Mouse (Mus musculus): ENCODE results near the gene Pax3. TPM values are rescaled to one million over a fixed set of nuclear protein-coding genes. Genes with fewer than 3 reads are reported as not detected.
A peak's percentile ranks its signal among the peaks of the same experiment; 100 is the strongest.

Gene Pax3
- polyA plus RNA-seq, 1 experiment = 10.6 TPM

DNA sequence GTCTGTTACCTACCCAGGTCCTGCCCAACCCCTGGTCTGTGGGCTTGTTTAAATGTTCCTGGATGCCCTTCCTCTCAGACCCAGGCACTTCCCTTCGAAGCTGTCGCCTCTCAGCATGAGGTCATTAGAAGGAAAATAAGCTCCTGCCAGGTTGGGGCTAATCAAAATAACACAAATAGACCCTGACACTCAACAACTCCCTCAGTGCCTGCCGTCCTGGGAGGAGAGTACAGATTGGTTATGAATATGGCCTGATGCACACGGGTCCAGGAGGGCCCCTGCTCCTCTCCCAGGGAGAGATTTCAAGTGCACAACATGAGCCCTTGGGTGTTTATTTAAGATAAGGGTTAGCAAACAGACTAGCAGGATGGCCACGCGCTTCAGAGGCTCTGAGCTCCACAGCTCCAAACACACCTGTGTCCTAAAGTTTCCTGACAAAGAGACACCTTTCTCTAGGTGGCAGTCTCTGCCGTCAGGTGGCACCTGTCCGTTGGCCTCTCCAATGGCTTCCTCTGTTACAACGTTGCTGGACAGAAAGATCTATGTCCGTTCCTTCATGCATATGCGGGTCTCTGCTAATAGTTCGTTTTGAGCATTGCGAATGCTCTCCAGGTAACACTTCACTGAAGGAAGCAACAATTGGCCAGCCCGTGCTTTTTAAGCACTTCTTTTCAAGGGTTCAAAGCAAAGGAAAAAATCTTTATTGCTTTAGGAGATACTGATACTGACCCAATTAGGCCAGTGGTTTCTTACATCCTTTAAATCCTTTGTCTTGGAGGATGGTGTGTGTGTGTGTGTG is 56.2 kb downstream of the Pax3 start:
- DNase-seq (ENCODE audit: low read depth) = peak; percentile 71

DNA sequence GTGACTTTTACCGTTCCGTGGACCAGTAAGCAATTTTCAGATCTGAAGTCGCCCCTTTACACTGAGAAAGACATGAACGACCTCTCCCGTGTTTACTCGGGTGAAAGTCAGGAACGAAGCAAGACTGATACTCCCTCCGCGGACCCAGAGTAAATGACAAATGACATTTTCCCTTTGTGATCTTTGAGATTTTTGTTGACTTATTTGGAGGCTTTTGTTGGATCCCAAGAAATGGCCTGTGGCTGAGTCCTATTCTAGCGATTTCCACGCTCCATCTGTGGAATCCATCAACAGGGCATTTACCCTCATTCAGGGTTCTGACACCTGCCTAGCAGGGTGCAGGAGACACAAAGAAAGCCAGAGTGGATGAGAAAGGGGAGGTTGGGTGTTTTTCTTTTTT is 57.6 kb downstream of the Pax3 start:
- peak; percentile 64 for DNase-seq (ENCODE audit: low read depth)
- TF ChIP-seq CTCF (IDR thresholded peaks at IDR 0.05; ENCODE audit: borderline replicate concordance, extremely low read depth, insufficient read depth, insufficient read length) = no peak
- no peak for TF ChIP-seq POLR2A (IDR thresholded peaks at IDR 0.05; ENCODE audit: borderline replicate concordance, extremely low read depth, insufficient read depth, insufficient read length, poor library complexity, severe bottlenecking)

More for the DNA sequence above, 56.2 kb downstream of the Pax3 start:
- no peak for TF ChIP-seq CTCF (IDR thresholded peaks at IDR 0.05; ENCODE audit: borderline replicate concordance, extremely low read depth, insufficient read depth, insufficient read length)
- TF ChIP-seq POLR2A (IDR thresholded peaks at IDR 0.05; ENCODE audit: borderline replicate concordance, extremely low read depth, insufficient read depth, insufficient read length, poor library complexity, severe bottlenecking) = no peak

DNA sequence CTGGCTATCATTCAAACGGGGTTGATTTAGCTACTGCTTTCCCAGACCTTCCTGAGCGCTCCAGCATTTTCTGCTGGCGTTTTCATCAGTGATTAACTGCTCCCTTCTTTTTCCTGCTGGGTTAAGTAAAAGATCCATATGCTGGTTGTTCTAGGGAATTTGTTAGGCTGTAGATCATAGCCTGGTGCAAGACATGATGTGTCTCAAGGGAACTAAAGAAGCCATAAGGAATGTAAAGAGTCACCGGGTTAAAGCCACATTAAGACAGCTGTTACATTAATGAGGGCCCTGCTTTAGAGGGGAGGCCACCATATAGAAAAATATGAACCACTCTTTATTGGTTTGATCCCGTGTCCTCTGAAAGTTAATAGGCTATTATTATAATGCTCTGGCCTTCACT is 67.7 kb downstream of the Pax3 start:
- no peak for DNase-seq (ENCODE audit: low read depth)
- no peak for TF ChIP-seq CTCF (IDR thresholded peaks at IDR 0.05; ENCODE audit: borderline replicate concordance, extremely low read depth, insufficient read depth, insufficient read length)
- TF ChIP-seq POLR2A (IDR thresholded peaks at IDR 0.05; ENCODE audit: borderline replicate concordance, extremely low read depth, insufficient read depth, insufficient read length, poor library complexity, severe bottlenecking) = no peak

DNA sequence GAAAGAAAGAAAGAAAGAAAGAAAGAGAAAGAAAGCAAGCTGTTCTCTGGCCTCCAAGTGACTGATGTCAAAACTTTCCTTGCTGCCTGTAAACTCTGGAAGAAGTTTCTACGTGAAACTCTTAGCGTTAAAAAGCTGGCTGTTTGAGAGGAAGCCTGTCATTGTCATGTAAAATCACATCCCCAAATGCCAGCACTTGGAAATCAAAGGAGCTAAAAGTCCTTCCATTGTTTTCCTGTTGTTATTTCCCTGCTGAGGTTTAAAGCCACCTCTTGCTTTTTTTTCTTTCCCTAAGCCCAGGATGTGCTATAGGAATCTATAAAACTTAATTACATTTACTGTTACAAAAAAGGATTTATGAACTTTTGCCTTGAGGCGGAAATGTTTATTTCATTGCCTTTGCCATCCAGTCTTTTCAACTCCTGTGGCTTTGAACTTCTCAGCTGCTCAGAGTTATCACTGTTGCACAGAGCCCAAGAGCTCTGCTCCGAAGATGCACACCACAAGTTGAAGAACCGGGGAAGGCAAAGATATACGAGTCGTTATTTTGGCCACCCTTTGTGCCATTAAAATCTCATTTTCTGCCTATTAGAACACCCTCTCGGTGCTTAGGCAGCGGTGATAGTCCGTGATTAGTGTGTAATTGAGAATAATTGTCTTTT is 76.9 kb downstream of the Pax3 start:
- no peak for TF ChIP-seq POLR2A (IDR thresholded peaks at IDR 0.05; ENCODE audit: borderline replicate concordance, extremely low read depth, insufficient read depth, insufficient read length, poor library complexity, severe bottlenecking)
- no peak for TF ChIP-seq CTCF (IDR thresholded peaks at IDR 0.05; ENCODE audit: borderline replicate concordance, extremely low read depth, insufficient read depth, insufficient read length)
- peak; percentile 62 for DNase-seq (ENCODE audit: low read depth)

- no peak for DNase-seq (ENCODE audit: low read depth)
- TF ChIP-seq POLR2A (IDR thresholded peaks at IDR 0.05; ENCODE audit: borderline replicate concordance, extremely low read depth, insufficient read depth, insufficient read length, poor library complexity, severe bottlenecking) (no peak), CTCF (IDR thresholded peaks at IDR 0.05; ENCODE audit: borderline replicate concordance, extremely low read depth, insufficient read depth, insufficient read length) (no peak)
These were observed 80.9 kb downstream of the Pax3 start for GRCm38 (mm10) chr1:78116046-78116445.

DNA sequence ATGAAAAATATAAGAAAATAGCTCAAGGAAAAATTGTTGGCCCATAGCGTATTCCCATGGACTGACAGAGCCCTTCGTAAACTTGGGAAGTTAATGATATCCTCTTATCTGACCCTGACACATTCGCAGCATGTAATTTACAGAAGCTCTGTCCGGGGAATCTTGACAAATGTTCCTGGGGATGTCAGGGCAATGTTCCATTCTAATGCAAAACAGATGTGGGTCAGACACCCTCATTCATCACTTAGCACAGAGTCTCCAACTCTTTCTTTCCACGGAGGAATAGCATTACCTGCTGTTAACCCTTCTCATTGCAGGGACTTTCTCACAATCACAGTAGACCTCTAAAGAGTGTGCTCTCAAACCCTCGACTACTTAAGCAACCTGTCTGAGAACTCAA is 86.6 kb downstream of the Pax3 start:
- TF ChIP-seq POLR2A (IDR thresholded peaks at IDR 0.05; ENCODE audit: borderline replicate concordance, extremely low read depth, insufficient read depth, insufficient read length, poor library complexity, severe bottlenecking) (no peak), CTCF (IDR thresholded peaks at IDR 0.05; ENCODE audit: borderline replicate concordance, extremely low read depth, insufficient read depth, insufficient read length) (no peak)

GRCm38 (mm10) chr1:78103511-78103910 is 93.4 kb downstream of the Pax3 start:
- TF ChIP-seq CTCF (IDR thresholded peaks at IDR 0.05; ENCODE audit: borderline replicate concordance, extremely low read depth, insufficient read depth, insufficient read length) (no peak), POLR2A (IDR thresholded peaks at IDR 0.05; ENCODE audit: borderline replicate concordance, extremely low read depth, insufficient read depth, insufficient read length, poor library complexity, severe bottlenecking) (no peak)
- no peak for DNase-seq (ENCODE audit: low read depth)

More for the DNA sequence above, 86.6 kb downstream of the Pax3 start:
- DNase-seq (ENCODE audit: low read depth) = peak; percentile 25

- DNase-seq (ENCODE audit: low read depth) = no peak
- no peak for TF ChIP-seq POLR2A (IDR thresholded peaks at IDR 0.05; ENCODE audit: borderline replicate concordance, extremely low read depth, insufficient read depth, insufficient read length, poor library complexity, severe bottlenecking)
- TF ChIP-seq CTCF (IDR thresholded peaks at IDR 0.05; ENCODE audit: borderline replicate concordance, extremely low read depth, insufficient read depth, insufficient read length) = no peak
These were observed 103.3 kb downstream of the Pax3 start for GRCm38 (mm10) chr1:78093619-78094018.

GRCm38 (mm10) chr1:78088646-78089045 is 108.3 kb downstream of the Pax3 start:
- TF ChIP-seq POLR2A (IDR thresholded peaks at IDR 0.05; ENCODE audit: borderline replicate concordance, extremely low read depth, insufficient read depth, insufficient read length, poor library complexity, severe bottlenecking) (no peak), CTCF (IDR thresholded peaks at IDR 0.05; ENCODE audit: borderline replicate concordance, extremely low read depth, insufficient read depth, insufficient read length) (no peak)
- no peak for DNase-seq (ENCODE audit: low read depth)

GRCm38 (mm10) chr1:78081761-78082160 is 115.2 kb downstream of the Pax3 start:
- DNase-seq (ENCODE audit: low read depth) = no peak

DNA sequence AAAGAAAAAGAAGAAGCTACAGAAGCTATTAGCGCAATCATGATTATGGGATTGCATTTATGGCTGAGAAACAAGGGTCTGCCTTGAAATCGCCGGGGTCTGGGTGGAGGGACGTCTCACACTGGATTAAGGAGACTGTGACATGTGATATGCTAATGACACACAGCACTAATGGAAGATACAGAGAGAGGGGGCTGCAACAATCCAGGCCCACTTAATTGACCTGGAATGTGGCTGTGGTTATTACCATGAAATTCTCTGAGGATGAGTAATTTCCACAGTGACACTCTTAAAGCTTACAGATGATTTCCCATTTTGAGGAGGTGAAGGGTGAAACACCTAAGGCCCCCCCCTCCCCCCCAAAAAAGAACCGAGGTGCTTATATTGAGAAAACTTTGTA is 136.1 kb downstream of the Pax3 start:
- peak; percentile 30 for DNase-seq (ENCODE audit: low read depth)

More at GRCm38 (mm10) chr1:78081761-78082160, 115.2 kb downstream of the Pax3 start:
- no peak for TF ChIP-seq CTCF (IDR thresholded peaks at IDR 0.05; ENCODE audit: borderline replicate concordance, extremely low read depth, insufficient read depth, insufficient read length)

GRCm38 (mm10) chr1:78057939-78058338 is 139.0 kb downstream of the Pax3 start:
- TF ChIP-seq POLR2A (IDR thresholded peaks at IDR 0.05; ENCODE audit: borderline replicate concordance, extremely low read depth, insufficient read depth, insufficient read length, poor library complexity, severe bottlenecking) (no peak), CTCF (IDR thresholded peaks at IDR 0.05; ENCODE audit: borderline replicate concordance, extremely low read depth, insufficient read depth, insufficient read length) (no peak)

More for the DNA sequence above, 136.1 kb downstream of the Pax3 start:
- no peak for TF ChIP-seq POLR2A (IDR thresholded peaks at IDR 0.05; ENCODE audit: borderline replicate concordance, extremely low read depth, insufficient read depth, insufficient read length, poor library complexity, severe bottlenecking)
- no peak for TF ChIP-seq CTCF (IDR thresholded peaks at IDR 0.05; ENCODE audit: borderline replicate concordance, extremely low read depth, insufficient read depth, insufficient read length)

More at GRCm38 (mm10) chr1:78057939-78058338, 139.0 kb downstream of the Pax3 start:
- DNase-seq (ENCODE audit: low read depth) = no peak
